In the genomic region with DNA sequence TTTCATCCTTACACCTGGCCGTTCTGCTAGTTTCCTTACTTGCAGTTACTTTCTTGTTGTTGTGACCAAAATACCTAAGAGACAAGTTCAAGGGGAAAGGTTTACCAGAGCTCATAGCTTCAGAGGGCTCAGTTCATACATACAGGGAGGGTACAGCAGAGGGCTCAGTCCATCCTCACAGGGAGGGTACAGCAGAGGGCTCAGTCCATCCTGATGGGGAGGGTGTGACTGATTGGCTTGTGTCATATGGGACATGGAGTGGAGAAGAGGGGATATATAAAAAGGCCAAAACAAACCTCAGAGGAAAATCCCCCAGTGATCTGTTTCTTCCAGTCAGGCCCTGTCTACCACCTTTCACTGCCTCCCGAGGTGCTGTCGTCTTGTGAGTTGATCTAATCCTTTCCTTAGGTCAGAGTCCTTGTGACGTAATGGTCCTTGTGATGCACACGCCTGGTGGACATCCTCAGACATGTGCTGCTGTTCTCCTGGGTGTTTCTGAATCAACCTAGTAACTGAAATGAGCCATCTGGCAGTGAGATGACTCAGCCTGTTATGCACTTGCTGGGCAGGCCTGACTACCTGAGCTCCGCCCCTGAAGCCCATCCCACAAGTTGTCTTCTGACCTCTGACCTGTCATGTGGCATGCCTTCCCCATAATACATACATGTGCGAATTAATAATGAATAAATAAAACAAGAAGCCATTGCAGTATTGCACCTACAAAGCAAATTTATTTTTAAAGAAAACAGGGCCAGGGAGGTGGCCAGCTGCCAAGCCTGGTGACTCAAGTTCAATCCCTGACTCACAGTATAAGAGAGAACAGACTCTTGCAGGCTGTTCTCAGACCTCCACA, we compare ENCODE assay signal across 8 mouse cellular contexts. TPM values are rescaled to one million over a fixed set of nuclear protein-coding genes. Genes with fewer than 3 reads are reported as not detected.
A peak's percentile ranks its signal among the peaks of the same experiment; 100 is the strongest.
DNase-seq lines count a peak whose midpoint lies in the region; ATAC-seq and TF ChIP-seq lines count a peak whose summit lies in the region.

No protein-coding gene starts in this region.

- peak; percentile 73 to 76 for DNase-seq in left cerebral cortex, adult 18-20 months (ENCODE audit: low spot score in 2 of 2)
- DNase-seq in left cerebral cortex, postnatal 10 days (ENCODE audit: extremely low spot score in 1 of 2, low spot score in 2 of 2), result no peak
- DNase-seq in adipocyte (ENCODE audit: low spot score), result peak; percentile 53
- peak; percentile 73 to 79 for DNase-seq in frontal cortex, adult 2 months (ENCODE audit: extremely low spot score in 1 of 2, low spot score in 1 of 2)
- no peak for DNase-seq in neural tube, embryonic 10.5 days (ENCODE audit: extremely low spot score, low spot score)
- DNase-seq in kidney, postnatal 4 days, result no peak

- H3K36me3 ChIP-seq in small intestine, adult 2 months (ENCODE audit: control insufficient read depth, insufficient read depth, low read length), result no peaks in the 10 kb centered on the region
- H3K36me3 ChIP-seq in forebrain, embryonic 13.5 days (ENCODE audit: poor library complexity, severe bottlenecking), result no peaks in the 10 kb centered on the region

- no peaks in the 10 kb centered on the region for H3K27me3 ChIP-seq in small intestine, adult 2 months (ENCODE audit: control insufficient read depth, insufficient read depth, low read length)
- H3K27me3 ChIP-seq in forebrain, embryonic 13.5 days, result no peaks in the 10 kb centered on the region

- H3K9ac ChIP-seq in forebrain, embryonic 13.5 days, result no peak overlapping the region

- H3K27ac ChIP-seq in small intestine, adult 2 months (ENCODE audit: insufficient read depth, low read depth, low read length), result peak overlapping the region; percentile 70
- H3K27ac ChIP-seq in forebrain, embryonic 13.5 days, result no peak overlapping the region

- peaks cover 4% of the 10 kb centered on the region; the same call in 1 of the 2 replicates for H3K9me3 ChIP-seq in forebrain, embryonic 13.5 days (replicated peaks)

- intact Hi-C loops in left cerebral cortex, postnatal 10 days (cut with DNase I), result no loop called here

- ATAC-seq in forebrain, embryonic 13.5 days, result no peak

- no peak overlapping the region for H3K4me3 ChIP-seq in small intestine, adult 2 months (ENCODE audit: low read depth, low read length)
- H3K4me3 ChIP-seq in forebrain, embryonic 13.5 days, result no peak overlapping the region

- TF ChIP-seq POLR2A in small intestine, adult 2 months (IDR thresholded peaks at IDR 0.05; ENCODE audit: low read depth, low read length), result no peak

- no peak overlapping the region for H3K4me2 ChIP-seq in forebrain, embryonic 13.5 days

- 35% methylated on average over 7 of the region's 7 CpGs for WGBS in small intestine, adult 2 months
- WGBS in forebrain, embryonic 13.5 days, result 88% methylated on average over 7 of the region's 7 CpGs

- peaks cover 12% of the 10 kb centered on the region; the same call in 1 of the 2 replicates for H3K4me1 ChIP-seq in small intestine, adult 2 months (ENCODE audit: control insufficient read depth, insufficient read depth, insufficient read length, low read length)
- H3K4me1 ChIP-seq in forebrain, embryonic 13.5 days, result peaks cover 9% of the 10 kb centered on the region

- no peak for TF ChIP-seq CTCF in small intestine, adult 2 months (IDR thresholded peaks at IDR 0.05; ENCODE audit: extremely low read depth, insufficient read length, insufficient replicate concordance, low read depth, low read length)

RNA-seq across cellular contexts. Expression of gene 3110009E18Rik, which starts 15.2 kb away (rescaled TPM):
- total RNA-seq in left cerebral cortex, adult 18-20 months (2021), result 1 to 10 TPM; 5.3 to 5.6 TPM
- 1 to 10 TPM; 6.8 to 8.7 TPM for total RNA-seq in left cerebral cortex, postnatal 10 days (2021)
- polyA plus RNA-seq in frontal cortex, adult 2 months (2012; rRNA removed), result 4.1 and 4.6 TPM in 2 replicates
- polyA plus RNA-seq in small intestine, adult 2 months (2012; rRNA removed), result not detected in 2 replicates
- 24.8 and 29.7 TPM in 2 replicates for polyA plus RNA-seq in forebrain, embryonic 13.5 days (2015; fragmentation: Nextera tagmentation; extraction: Ambion mirVana)

RNA-seq across cellular contexts. Expression of gene Dbi, which starts 15.3 kb away (rescaled TPM):
- 100 to 1,000 TPM; 254 to 257 TPM for total RNA-seq in left cerebral cortex, adult 18-20 months (2021)
- 100 to 1,000 TPM; 343 to 360 TPM for total RNA-seq in left cerebral cortex, postnatal 10 days (2021)
- polyA plus RNA-seq in frontal cortex, adult 2 months (2012; rRNA removed), result 768 and 847 TPM in 2 replicates
- polyA plus RNA-seq in small intestine, adult 2 months (2012; rRNA removed), result 419 and 468 TPM in 2 replicates
- 1,225 and 1,613 TPM in 2 replicates for polyA plus RNA-seq in forebrain, embryonic 13.5 days (2015; fragmentation: Nextera tagmentation; extraction: Ambion mirVana)

Comparison
In these comparisons a context has a peak if more than half of its experiments do, and no peak if none do; other contexts are left out.
1. DNase-seq: peak in left cerebral cortex, adult 18-20 months (2 of 2), adipocyte (single experiment) and frontal cortex, adult 2 months (2 of 2); none in left cerebral cortex, postnatal 10 days (0 of 2), neural tube, embryonic 10.5 days (single experiment) and kidney, postnatal 4 days (0 of 2).